Mouse (Mus musculus) neural tube, embryonic 13.5 days (tissue): ENCODE results near the gene Zc3hc1. TPM values are rescaled to one million over a fixed set of nuclear protein-coding genes. Genes with fewer than 3 reads are reported as not detected.

Experiments used
- ATAC-seq: fragments of 200-750 bp; cut with Nextera tagmentation; 2 replicates; pipeline ENCODE4 v1.8.0; 2017; ENCODE audit warnings: low read depth, mild to moderate bottlenecking, moderate TSS enrichment, moderate library complexity
- H3K27ac ChIP-seq: fragments of 300-500 bp; sonication (generic); replicated peaks from 2 replicates; pipeline ENCODE4 v1.5.1; 2015; ENCODE audit warnings: moderate library complexity, mild to moderate bottlenecking, inconsistent platforms
- H3K27me3 ChIP-seq: fragments of 300-500 bp; sonication (generic); 2 replicates; pipeline ENCODE4 v1.6.1; 2015; ENCODE audit warnings: mild to moderate bottlenecking, inconsistent platforms
- H3K36me3 ChIP-seq: fragments of 300-500 bp; sonication (generic); 2 replicates; pipeline ENCODE4 v1.6.1; 2015; ENCODE audit warnings: mild to moderate bottlenecking, inconsistent platforms
- H3K4me1 ChIP-seq: fragments of 300-500 bp; sonication (generic); replicated peaks from 2 replicates; pipeline ENCODE4 v1.6.1; 2015; ENCODE audit warnings: inconsistent platforms
- H3K4me2 ChIP-seq: fragments of 300-500 bp; sonication (generic); 2 replicates; pipeline ENCODE4 v1.6.1; 2015; ENCODE audit warnings: inconsistent platforms, mild to moderate bottlenecking, moderate library complexity
- H3K4me3 ChIP-seq: fragments of 300-500 bp; sonication (generic); 2 replicates; pipeline ENCODE4 v1.5.1; 2015; ENCODE audit warnings: mild to moderate bottlenecking, inconsistent platforms
- H3K9ac ChIP-seq: fragments of 300-500 bp; sonication (generic); 2 replicates; pipeline ENCODE4 v1.6.1; 2015; ENCODE audit warnings: moderate library complexity, mild to moderate bottlenecking, inconsistent platforms
- H3K9me3 ChIP-seq: fragments of 300-500 bp; sonication (generic); 2 replicates; pipeline ENCODE4 v1.6.1; 2016; ENCODE audit warnings: inconsistent platforms
- WGBS: fragments of 180-500 bp; shearing (Covaris S2); methylation state at CpG from one replicate; pipeline ENCODE4 v1.1.7; 2015; 5-methylcytosine and 5-hydroxymethylcytosine counted together
- polyA plus RNA-seq: library from polyadenylated mRNA; unstranded; fragments of >200 nt; fragmentation: Nextera tagmentation; extraction: Ambion mirVana; gene quantifications from 2 replicates; pipeline ENCODE4 v1.2.1, GENCODE M21; 2015

Gene Zc3hc1
- polyA plus RNA-seq, 1 experiment from 2014 or later: 59.6 TPM

DNA sequence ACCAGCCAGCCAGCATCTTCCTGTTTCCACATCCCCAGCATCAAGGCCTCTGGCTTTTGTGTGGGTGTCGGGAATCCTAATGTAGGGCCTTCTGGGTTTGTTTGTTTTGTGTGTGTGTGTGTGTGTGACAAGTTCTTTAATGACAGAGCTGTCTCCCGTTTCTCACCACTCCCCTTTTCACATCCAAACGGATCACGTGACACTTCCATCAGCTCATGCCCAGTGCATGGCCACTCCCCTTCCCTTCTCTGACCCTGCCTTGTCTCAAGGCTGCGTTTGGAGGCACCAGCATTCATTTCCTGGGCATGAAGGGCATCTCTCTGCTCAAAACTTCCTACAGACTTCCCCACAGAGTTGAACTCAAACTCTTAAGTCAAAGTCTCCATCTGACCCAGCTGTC lies 27.0 kb downstream of the Zc3hc1 start:
- H3K27me3 ChIP-seq: no peaks in the 10 kb centered on the region
- WGBS: 51% methylated on average over 5 of the region's 5 CpGs
- H3K4me3 ChIP-seq: no peak overlapping the region
- H3K36me3 ChIP-seq: peaks cover 70% of the 10 kb centered on the region
- no peak for ATAC-seq
- H3K9me3 ChIP-seq: no peaks in the 10 kb centered on the region
- H3K4me1 ChIP-seq: no peaks in the 10 kb centered on the region
- no peak overlapping the region for H3K27ac ChIP-seq
- H3K9ac ChIP-seq: no peak overlapping the region
- no peak overlapping the region for H3K4me2 ChIP-seq

- no peak for ATAC-seq
- Histone ChIP-seq H3K4me2 (no peak overlapping the region), H3K4me3 (no peak overlapping the region), H3K4me1 (no peaks in the 10 kb centered on the region), H3K36me3 (peaks cover 32% of the 10 kb centered on the region), H3K9ac (no peak overlapping the region), H3K9me3 (no peaks in the 10 kb centered on the region), H3K27me3 (no peaks in the 10 kb centered on the region), H3K27ac (no peak overlapping the region)
- WGBS: 63% methylated on average over 12 of the region's 12 CpGs
These were observed 30.9 kb downstream of the Zc3hc1 start for GRCm38 (mm10) chr6:30359762-30360509.

- peak; percentile 43; the same call in 1 of the 2 replicates for ATAC-seq
- H3K9ac ChIP-seq: no peak overlapping the region
- no peak overlapping the region for H3K4me3 ChIP-seq
- no peaks in the 10 kb centered on the region for H3K9me3 ChIP-seq
- no peaks in the 10 kb centered on the region; the same call in 1 of the 2 replicates for H3K4me1 ChIP-seq
- H3K27ac ChIP-seq: no peak overlapping the region
- 19% methylated on average over 9 of the region's 9 CpGs for WGBS
- H3K27me3 ChIP-seq: no peaks in the 10 kb centered on the region
- peaks cover 11% of the 10 kb centered on the region for H3K36me3 ChIP-seq
- H3K4me2 ChIP-seq: no peak overlapping the region
These were observed 33.2 kb downstream of the Zc3hc1 start for GRCm38 (mm10) chr6:30357561-30358177.

DNA sequence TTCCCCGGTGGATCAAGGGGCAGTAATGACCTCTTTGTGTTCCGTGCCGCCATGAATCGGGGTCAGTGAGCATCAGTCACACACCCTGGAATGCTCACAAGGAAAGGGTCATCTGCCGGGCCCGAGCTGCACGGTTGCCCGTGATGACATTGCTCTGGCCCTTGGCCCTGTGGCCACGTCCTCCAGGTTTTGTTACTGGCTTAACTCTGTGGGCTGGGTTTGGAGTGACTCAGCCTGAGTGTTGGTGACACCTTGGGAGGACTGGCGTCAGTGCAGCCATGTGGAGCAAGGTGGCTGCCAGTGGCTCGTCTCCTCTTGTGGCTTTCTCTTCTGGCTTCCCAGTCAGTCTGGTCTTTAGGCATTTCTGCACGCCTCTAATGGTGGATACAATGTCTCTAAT lies 34.1 kb downstream of the Zc3hc1 start:
- WGBS: 93% methylated on average over 12 of the region's 12 CpGs
- H3K27ac ChIP-seq: no peak overlapping the region

GRCm38 (mm10) chr6:30356161-30356560 lies 34.7 kb downstream of the Zc3hc1 start:
- H3K27ac ChIP-seq: no peak overlapping the region
- H3K36me3 ChIP-seq: peaks cover under 1% of the 10 kb centered on the region; the same call in 1 of the 2 replicates
- no peaks in the 10 kb centered on the region for H3K27me3 ChIP-seq
- no peak overlapping the region for H3K9ac ChIP-seq
- ATAC-seq: no peak
- no peak overlapping the region for H3K4me3 ChIP-seq
- H3K9me3 ChIP-seq: no peaks in the 10 kb centered on the region
- no peaks in the 10 kb centered on the region; the same call in 1 of the 2 replicates for H3K4me1 ChIP-seq
- 86% methylated on average over 5 of the region's 5 CpGs for WGBS
- H3K4me2 ChIP-seq: no peak overlapping the region

More for the DNA sequence above, 34.1 kb downstream of the Zc3hc1 start:
- Histone ChIP-seq H3K9me3 (no peaks in the 10 kb centered on the region), H3K4me2 (no peak overlapping the region), H3K36me3 (peaks cover 4% of the 10 kb centered on the region; the same call in 1 of the 2 replicates), H3K9ac (no peak overlapping the region), H3K4me3 (no peak overlapping the region), H3K4me1 (no peaks in the 10 kb centered on the region; the same call in 1 of the 2 replicates), H3K27me3 (no peaks in the 10 kb centered on the region)
- no peak for ATAC-seq

DNA sequence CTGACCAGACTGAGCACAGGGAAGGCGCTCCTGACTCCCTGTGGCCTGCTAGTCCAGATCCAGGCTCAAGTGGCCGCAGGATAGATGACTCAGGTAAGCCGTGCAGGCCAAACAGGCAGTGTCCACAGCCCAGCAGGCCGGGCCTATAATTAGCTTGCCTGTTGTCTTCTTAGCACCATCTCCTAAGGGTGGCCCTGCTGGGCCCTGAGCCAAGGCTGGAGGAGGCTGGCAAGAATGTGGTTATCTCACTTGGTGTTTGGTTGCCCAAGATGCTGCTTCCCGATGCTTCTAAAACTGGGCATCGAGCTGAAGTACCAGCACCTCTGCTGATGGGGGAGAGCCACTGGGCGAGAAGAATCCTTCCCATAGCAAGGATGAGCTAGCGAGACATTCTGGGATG lies 35.1 kb downstream of the Zc3hc1 start:
- H3K9ac ChIP-seq: no peak overlapping the region
- no peak for ATAC-seq

DNA sequence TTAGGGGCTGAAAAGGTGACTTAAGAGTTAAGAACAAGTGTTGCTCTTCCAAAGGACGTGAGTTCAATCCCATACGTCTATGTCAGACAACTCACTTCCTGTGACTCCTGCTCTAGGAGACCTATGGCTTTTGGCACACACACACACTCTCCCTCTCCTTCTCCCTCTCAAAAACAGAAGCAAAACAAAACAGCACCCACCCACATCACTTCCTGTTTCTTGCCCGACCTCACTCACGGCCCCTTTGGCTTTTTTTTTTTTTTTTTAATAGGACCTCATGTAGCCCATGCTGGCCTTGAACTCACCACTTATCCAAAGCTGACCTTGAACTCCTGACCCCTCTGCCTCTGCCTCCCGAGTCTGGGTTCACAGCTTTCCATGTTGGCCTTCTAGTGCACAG lies 36.1 kb downstream of the Zc3hc1 start:
- no peak overlapping the region for H3K4me3 ChIP-seq
- ATAC-seq: no peak
- H3K27ac ChIP-seq: no peak overlapping the region
- WGBS: 69% methylated on average over 5 of the region's 5 CpGs
- H3K36me3 ChIP-seq: no peaks in the 10 kb centered on the region
- no peaks in the 10 kb centered on the region; the same call in 1 of the 2 replicates for H3K4me1 ChIP-seq
- no peaks in the 10 kb centered on the region for H3K9me3 ChIP-seq
- H3K4me2 ChIP-seq: no peak overlapping the region
- no peak overlapping the region for H3K9ac ChIP-seq
- no peaks in the 10 kb centered on the region for H3K27me3 ChIP-seq

More for the DNA sequence above, 35.1 kb downstream of the Zc3hc1 start:
- no peak overlapping the region for H3K4me2 ChIP-seq
- 86% methylated on average over 8 of the region's 8 CpGs for WGBS
- no peaks in the 10 kb centered on the region for H3K27me3 ChIP-seq
- H3K27ac ChIP-seq: no peak overlapping the region
- H3K4me3 ChIP-seq: no peak overlapping the region
- H3K4me1 ChIP-seq: no peaks in the 10 kb centered on the region; the same call in 1 of the 2 replicates
- H3K9me3 ChIP-seq: no peaks in the 10 kb centered on the region
- H3K36me3 ChIP-seq: no peaks in the 10 kb centered on the region

- ATAC-seq: no peak
- no peak overlapping the region for H3K4me2 ChIP-seq
- 72% methylated on average over 8 of the region's 8 CpGs for WGBS
- no peaks in the 10 kb centered on the region for H3K36me3 ChIP-seq
- no peaks in the 10 kb centered on the region; the same call in 1 of the 2 replicates for H3K4me1 ChIP-seq
- H3K9me3 ChIP-seq: no peaks in the 10 kb centered on the region
- H3K4me3 ChIP-seq: no peak overlapping the region
- H3K27me3 ChIP-seq: no peaks in the 10 kb centered on the region
- H3K27ac ChIP-seq: no peak overlapping the region
- no peak overlapping the region for H3K9ac ChIP-seq
These were observed 37.2 kb downstream of the Zc3hc1 start for GRCm38 (mm10) chr6:30353661-30354060.

DNA sequence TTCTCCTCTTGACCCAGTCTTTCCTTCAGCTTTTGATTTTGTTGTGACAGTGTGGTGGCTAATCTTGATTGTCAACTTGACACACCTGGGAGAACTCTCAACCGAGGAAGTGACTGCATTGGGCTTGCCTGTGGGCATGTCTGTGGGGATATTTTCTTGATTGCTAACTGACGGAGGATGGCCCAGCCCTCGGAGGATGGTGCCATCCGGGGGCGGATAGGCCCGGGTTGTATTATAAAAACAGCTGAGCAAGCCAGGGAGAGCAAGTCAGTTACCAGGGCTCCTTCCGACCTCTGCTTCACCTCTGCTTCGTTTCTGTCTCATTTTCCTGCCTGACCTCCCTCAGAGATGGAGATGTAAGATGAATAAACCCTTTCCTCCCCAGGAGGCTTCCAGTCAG lies 38.1 kb downstream of the Zc3hc1 start:
- Histone ChIP-seq H3K4me3 (no peak overlapping the region), H3K36me3 (no peaks in the 10 kb centered on the region), H3K9me3 (no peaks in the 10 kb centered on the region), H3K27me3 (no peaks in the 10 kb centered on the region), H3K4me1 (no peaks in the 10 kb centered on the region; the same call in 1 of the 2 replicates), H3K4me2 (no peak overlapping the region), H3K27ac (no peak overlapping the region), H3K9ac (no peak overlapping the region)
- ATAC-seq: no peak
- 63% methylated on average over 8 of the region's 8 CpGs for WGBS

DNA sequence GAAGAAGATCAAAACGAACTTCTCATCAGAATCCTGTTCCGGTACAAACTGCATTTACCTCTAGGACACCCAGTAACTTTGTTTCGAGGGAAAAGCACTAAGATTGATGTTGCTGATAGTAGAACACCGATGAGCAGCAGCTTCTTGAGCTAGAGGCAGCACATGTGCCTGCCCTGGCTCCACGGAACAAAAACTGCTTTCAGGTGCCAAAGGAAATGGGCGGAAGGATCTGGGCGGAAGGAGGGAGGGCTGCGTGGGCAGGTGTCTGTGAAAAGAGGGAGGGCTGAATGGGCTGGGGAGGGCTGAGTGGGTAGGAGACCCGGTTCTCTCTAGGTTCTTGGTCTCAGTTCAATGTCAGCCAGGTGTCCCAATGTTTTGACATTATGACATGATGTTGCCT lies 39.5 kb downstream of the Zc3hc1 start:
- Histone ChIP-seq H3K9me3 (no peaks in the 10 kb centered on the region), H3K4me1 (no peaks in the 10 kb centered on the region; the same call in 1 of the 2 replicates), H3K27ac (no peak overlapping the region), H3K27me3 (no peaks in the 10 kb centered on the region), H3K4me2 (no peak overlapping the region), H3K4me3 (no peak overlapping the region), H3K36me3 (no peaks in the 10 kb centered on the region), H3K9ac (no peak overlapping the region)
- no peak for ATAC-seq
- WGBS: 82% methylated on average over 9 of the region's 9 CpGs

GRCm38 (mm10) chr6:30347288-30347801 lies 43.5 kb downstream of the Zc3hc1 start:
- Histone ChIP-seq H3K4me2 (no peak overlapping the region), H3K4me3 (no peak overlapping the region), H3K9ac (no peak overlapping the region), H3K4me1 (no peaks in the 10 kb centered on the region), H3K36me3 (no peaks in the 10 kb centered on the region), H3K27ac (no peak overlapping the region), H3K9me3 (no peaks in the 10 kb centered on the region), H3K27me3 (no peaks in the 10 kb centered on the region)
- 82% methylated on average over 4 of the region's 4 CpGs for WGBS
- no peak for ATAC-seq

GRCm38 (mm10) chr6:30346737-30347136 lies 44.1 kb downstream of the Zc3hc1 start:
- no peaks in the 10 kb centered on the region for H3K9me3 ChIP-seq
- ATAC-seq: no peak
- H3K4me1 ChIP-seq: no peaks in the 10 kb centered on the region
- no peaks in the 10 kb centered on the region for H3K36me3 ChIP-seq
- 73% methylated on average over 6 of the region's 6 CpGs for WGBS
- H3K4me3 ChIP-seq: no peak overlapping the region
- H3K9ac ChIP-seq: no peak overlapping the region
- H3K27ac ChIP-seq: no peak overlapping the region
- H3K4me2 ChIP-seq: no peak overlapping the region
- H3K27me3 ChIP-seq: no peaks in the 10 kb centered on the region
